Mouse (Mus musculus) heart, postnatal 0 days (tissue): ENCODE data around the gene Gm4871. TPM values are rescaled to one million over a fixed set of nuclear protein-coding genes. Genes with fewer than 3 reads are reported as not detected.

Source experiments
- ATAC-seq: fragments of 200-750 bp; cut with Nextera tagmentation; 2 replicates; pipeline ENCODE4 v1.8.0; 2017; ENCODE audit warnings: low read depth, moderate number of reproducible peaks, moderate library complexity; ENCODE audit not compliant: insufficient read depth
- DNase-seq: peaks from one replicate; pipeline ENCODE4 v3.0.0-alpha.2; 2016; ENCODE audit warnings: low spot score
- H3K27ac ChIP-seq: fragments of 300-500 bp; sonication (generic); 2 replicates; pipeline ENCODE4 v1.5.1; 2014; ENCODE audit warnings: low read depth, mild to moderate bottlenecking
- H3K27me3 ChIP-seq: fragments of 300-500 bp; sonication (generic); 2 replicates; pipeline ENCODE4 v1.6.1; 2014; ENCODE audit warnings: low read length, mixed read lengths; ENCODE audit not compliant: control insufficient read depth, insufficient read depth
- H3K36me3 ChIP-seq: fragments of 300-500 bp; sonication (generic); replicated peaks from 2 replicates; pipeline ENCODE4 v1.6.1; 2014; ENCODE audit warnings: low read length, mixed read lengths; ENCODE audit not compliant: control insufficient read depth, insufficient read depth
- H3K4me1 ChIP-seq: fragments of 300-500 bp; sonication (generic); 2 replicates; pipeline ENCODE4 v1.6.1; 2014; ENCODE audit warnings: antibody characterized with exemption; ENCODE audit not compliant: control insufficient read depth, insufficient read depth
- H3K4me2 ChIP-seq: fragments of 300-500 bp; sonication (generic); 2 replicates; pipeline ENCODE4 v1.6.1; 2014; ENCODE audit warnings: low read depth, mild to moderate bottlenecking, low read length, moderate library complexity
- H3K4me3 ChIP-seq: fragments of 300-500 bp; sonication (generic); 2 replicates; pipeline ENCODE4 v1.5.1; 2014; ENCODE audit warnings: low read depth, low read length
- H3K9ac ChIP-seq: fragments of 300-500 bp; sonication (generic); replicated peaks from 2 replicates; pipeline ENCODE4 v1.6.1; 2014; ENCODE audit warnings: low read depth, low read length, mixed read lengths
- H3K9me3 ChIP-seq: fragments of 300-500 bp; sonication (generic); replicated peaks from 2 replicates; pipeline ENCODE4 v1.6.1; 2016; ENCODE audit warnings: low read length; ENCODE audit not compliant: control insufficient read depth
- CTCF ChIP-seq: IDR thresholded peaks from 2 replicates; pipeline ENCODE4 v1.5.1; 2016; ENCODE audit warnings: antibody characterized with exemption, control low read depth, low read depth
- EP300 ChIP-seq: IDR thresholded peaks from 2 replicates; pipeline ENCODE4 v1.6.1; 2016; ENCODE audit warnings: antibody characterized with exemption, low read depth
- WGBS: fragments of 180-500 bp; shearing (Covaris S2); extraction: QIAGEN DNeasy Blood & Tissue Kit; methylation state at CpG from one replicate; pipeline ENCODE4 v1.1.7; 2014; 5-methylcytosine and 5-hydroxymethylcytosine counted together
- polyA plus RNA-seq: library from polyadenylated mRNA; unstranded; fragments of >200 nt; fragmentation: Nextera tagmentation; extraction: Ambion mirVana; gene quantifications from 2 replicates; pipeline ENCODE4 v1.2.1, GENCODE M21; 2015
- total RNA-seq: library from RNA; depleted of rRNA; stranded (reverse); fragments of >200 nt; gene quantifications from 2 replicates; pipeline ENCODE4 v1.2.3, GENCODE M21; 2014; ENCODE audit warnings: low replicate concordance; rRNA removed

The Gm4871 gene
- total and polyA plus RNA-seq, 2 experiments from 2014 or later: not detected

DNA sequence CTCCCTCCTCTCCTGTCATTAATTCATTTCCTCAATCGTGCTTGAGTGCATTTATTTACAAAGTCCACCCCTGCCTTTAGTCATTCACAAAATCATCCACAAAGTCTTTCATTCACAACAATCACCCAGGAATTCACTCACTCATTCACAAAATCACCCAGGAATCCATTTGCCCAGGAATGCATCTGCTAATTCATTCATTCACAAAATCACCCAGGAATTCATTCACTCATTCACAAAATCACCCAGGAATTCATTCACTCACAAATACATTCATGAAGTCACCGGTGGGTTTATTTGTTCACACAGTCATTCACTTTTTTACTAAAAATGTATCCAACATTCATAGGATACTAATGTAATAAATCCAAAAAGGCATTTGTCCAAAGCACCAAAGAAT is 42.5 kb downstream of the Gm4871 start:
- WGBS: 71% methylated on average over 2 of the region's 2 CpGs
- DNase-seq (no peak), ATAC-seq (no peak)
- no peaks in the 10 kb centered on the region for H3K36me3 ChIP-seq
- TF ChIP-seq CTCF (no peak), EP300 (no peak)
- H3K27ac ChIP-seq: no peak overlapping the region
- H3K4me1 ChIP-seq: no peaks in the 10 kb centered on the region
- H3K4me3 ChIP-seq: no peak overlapping the region
- H3K9me3 ChIP-seq: no peaks in the 10 kb centered on the region
- H3K9ac ChIP-seq: no peak overlapping the region
- H3K4me2 ChIP-seq: no peak overlapping the region
- H3K27me3 ChIP-seq: no peaks in the 10 kb centered on the region

- H3K27ac ChIP-seq: no peak overlapping the region
- no peak overlapping the region for H3K9ac ChIP-seq
- 82% methylated on average over 4 of the region's 4 CpGs for WGBS
- ATAC-seq (peak; percentile 26; the same call in 1 of the 2 replicates), DNase-seq (no peak)
- H3K27me3 ChIP-seq: no peaks in the 10 kb centered on the region
- H3K9me3 ChIP-seq: 0 out of 2 replicates have a peak, but pooled peaks cover 4% of the 10 kb centered on the region
- no peak overlapping the region for H3K4me2 ChIP-seq
- no peaks in the 10 kb centered on the region for H3K36me3 ChIP-seq
- H3K4me3 ChIP-seq: no peak overlapping the region
- TF ChIP-seq CTCF (no peak), EP300 (no peak)
- H3K4me1 ChIP-seq: no peaks in the 10 kb centered on the region
Measured at GRCm38 (mm10) chr5:144989061-144989405, 43.5 kb downstream of the Gm4871 start.

DNA sequence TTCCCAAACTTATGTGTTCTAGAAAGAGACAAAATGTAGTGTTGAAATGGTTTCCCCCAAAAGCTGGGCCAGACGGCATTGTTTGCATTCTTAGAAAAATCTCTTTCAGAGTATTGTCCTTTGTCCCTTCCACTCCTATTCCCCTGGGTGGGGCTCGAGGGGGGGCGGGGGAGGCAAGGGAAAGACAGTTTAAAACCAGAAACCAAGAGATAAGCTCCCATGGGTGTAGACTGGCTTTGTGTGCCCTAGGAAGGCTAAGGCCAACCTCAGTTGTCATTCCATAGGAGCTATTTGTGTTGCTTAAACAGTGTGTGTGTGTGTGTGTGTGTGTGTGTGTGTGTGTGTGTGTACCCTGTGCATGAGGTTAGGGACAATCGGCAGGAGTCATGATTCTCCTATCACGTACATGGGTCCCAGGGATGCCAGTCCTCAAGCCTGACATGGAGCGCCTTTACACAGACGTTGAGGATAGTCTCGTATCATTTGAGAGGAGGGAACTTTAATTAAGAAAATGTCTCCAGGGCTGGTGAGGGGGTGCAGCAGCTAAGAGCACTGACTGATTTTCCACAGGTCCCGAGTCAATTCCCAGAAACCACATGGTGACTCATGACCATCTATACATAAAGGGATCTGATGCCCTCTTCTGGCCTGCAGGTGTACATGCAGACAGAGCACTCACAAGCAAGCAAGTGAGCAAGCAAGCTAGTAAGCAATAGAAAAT is 44.1 kb downstream of the Gm4871 start:
- H3K27ac ChIP-seq: no peak overlapping the region
- H3K36me3 ChIP-seq: no peaks in the 10 kb centered on the region
- WGBS: 40% methylated on average over 9 of the region's 9 CpGs
- H3K27me3 ChIP-seq: no peaks in the 10 kb centered on the region
- H3K9ac ChIP-seq: no peak overlapping the region
- peak; percentile 75 for DNase-seq
- H3K4me1 ChIP-seq: no peaks in the 10 kb centered on the region
- ATAC-seq: peak; percentile 70
- 0 out of 2 replicates have a peak, but pooled peaks have one; percentile 30 for TF ChIP-seq EP300
- TF ChIP-seq CTCF: peak; percentile 91
- H3K9me3 ChIP-seq: 0 out of 2 replicates have a peak, but pooled peaks cover 4% of the 10 kb centered on the region
- H3K4me2 ChIP-seq: no peak overlapping the region
- no peak overlapping the region for H3K4me3 ChIP-seq

DNA sequence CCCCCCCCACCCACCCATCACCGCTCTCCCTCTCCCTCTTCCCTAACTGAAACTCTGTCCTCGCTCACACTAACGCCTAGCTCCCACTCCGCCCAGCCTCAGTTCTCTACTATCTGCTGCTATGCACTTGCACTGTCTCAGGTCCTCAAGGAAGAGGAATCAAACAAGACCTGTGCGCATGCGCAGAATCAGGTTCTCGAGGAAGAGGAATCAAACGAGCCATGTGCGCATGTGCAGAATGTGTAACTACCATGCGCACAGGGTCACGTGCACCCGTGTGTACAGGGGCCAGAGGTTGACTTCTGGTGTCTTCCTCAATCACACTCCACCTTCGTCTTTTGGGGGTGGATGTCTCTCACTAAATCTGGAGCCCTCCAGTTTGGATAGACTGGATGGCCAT is 45.0 kb downstream of the Gm4871 start:
- no peaks in the 10 kb centered on the region for H3K27me3 ChIP-seq
- peaks cover 4% of the 10 kb centered on the region; the same call in 1 of the 2 replicates for H3K9me3 ChIP-seq
- no peak overlapping the region for H3K27ac ChIP-seq
- no peaks in the 10 kb centered on the region for H3K36me3 ChIP-seq
- no peak overlapping the region for H3K4me3 ChIP-seq
- H3K9ac ChIP-seq: no peak overlapping the region
- no peak overlapping the region for H3K4me2 ChIP-seq
- TF ChIP-seq CTCF (no peak), EP300 (no peak)
- ATAC-seq (no peak), DNase-seq (no peak)
- no peaks in the 10 kb centered on the region for H3K4me1 ChIP-seq
- WGBS: 88% methylated on average over 13 of the region's 13 CpGs

DNA sequence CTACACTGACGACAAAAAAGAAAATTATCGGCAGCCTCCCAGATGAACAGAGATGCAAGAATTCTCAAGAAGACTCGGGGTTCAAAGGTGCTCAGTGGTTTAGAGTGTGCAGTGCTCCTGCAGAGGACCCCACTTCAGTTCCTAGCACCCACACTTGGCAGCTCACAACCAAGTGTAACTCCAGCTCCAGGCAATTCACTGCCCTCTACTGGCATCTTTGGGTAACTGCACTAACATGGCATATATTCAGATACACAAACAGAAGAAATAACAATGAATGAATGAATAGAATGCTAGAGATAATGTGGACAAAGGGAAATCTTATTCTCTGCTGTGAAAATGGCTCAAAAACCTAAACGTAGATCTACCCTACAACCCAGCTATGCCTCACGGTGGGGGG is 47.7 kb downstream of the Gm4871 start:
- 93% methylated on average over 5 of the region's 5 CpGs for WGBS
- H3K4me1 ChIP-seq: no peaks in the 10 kb centered on the region
- H3K4me2 ChIP-seq: no peak overlapping the region
- no peak for DNase-seq
- H3K4me3 ChIP-seq: no peak overlapping the region
- H3K27me3 ChIP-seq: no peaks in the 10 kb centered on the region
- peaks cover 4% of the 10 kb centered on the region; the same call in 1 of the 2 replicates for H3K9me3 ChIP-seq
- no peak overlapping the region for H3K27ac ChIP-seq
- no peak for ATAC-seq
- TF ChIP-seq EP300 (no peak), CTCF (peak; percentile 15; the same call in 1 of the 2 replicates)
- no peak overlapping the region for H3K9ac ChIP-seq
- no peaks in the 10 kb centered on the region for H3K36me3 ChIP-seq

- Histone ChIP-seq H3K27ac (no peak overlapping the region), H3K27me3 (no peaks in the 10 kb centered on the region), H3K36me3 (no peaks in the 10 kb centered on the region), H3K4me1 (0 out of 2 replicates have a peak, but pooled peaks cover 8% of the 10 kb centered on the region), H3K9ac (no peak overlapping the region), H3K9me3 (peaks cover 4% of the 10 kb centered on the region; the same call in 1 of the 2 replicates), H3K4me3 (no peak overlapping the region), H3K4me2 (no peak overlapping the region)
- TF ChIP-seq EP300 (no peak), CTCF (0 out of 2 replicates have a peak, but pooled peaks have one; percentile 10)
- WGBS: 89% methylated on average over 3 of the region's 3 CpGs
- ATAC-seq (no peak), DNase-seq (no peak)
Measured at GRCm38 (mm10) chr5:144983227-144983626, 49.3 kb downstream of the Gm4871 start.

Other genes with a start within 250 kb of the Gm4871 start
- gene Smurf1, start 66.9 kb downstream of the Gm4871 start, total RNA-seq: 21.3 and 29.9 TPM in 2 replicates
- 7.0 and 9.1 TPM in 2 replicates for gene Smurf1, start 66.9 kb downstream of the Gm4871 start, polyA plus RNA-seq
- gene 1700018F24Rik, start 10.2 kb upstream of the Gm4871 start, total RNA-seq: not detected in 2 replicates
- gene 1700018F24Rik, start 10.2 kb upstream of the Gm4871 start, polyA plus RNA-seq: not detected in 2 replicates
- 64.7 and 73.5 TPM in 2 replicates for gene Arpc1a, start 51.1 kb upstream of the Gm4871 start, total RNA-seq
- 82.0 and 83.5 TPM in 2 replicates for gene Arpc1a, start 51.1 kb upstream of the Gm4871 start, polyA plus RNA-seq
- not detected in 2 replicates for gene Kpna7, start 51.3 kb upstream of the Gm4871 start, total RNA-seq
- gene Kpna7, start 51.3 kb upstream of the Gm4871 start, polyA plus RNA-seq: not detected in 2 replicates
- 105 and 267 TPM in 2 replicates for gene Arpc1b, start 81.5 kb upstream of the Gm4871 start, total RNA-seq
- gene Arpc1b, start 81.5 kb upstream of the Gm4871 start, polyA plus RNA-seq: 179 and 181 TPM in 2 replicates
- 8.6 and 15.9 TPM in 2 replicates for gene Pdap1, start 107.5 kb upstream of the Gm4871 start, total RNA-seq
- 58.0 and 58.1 TPM in 2 replicates for gene Pdap1, start 107.5 kb upstream of the Gm4871 start, polyA plus RNA-seq
- gene Bud31, start 107.6 kb upstream of the Gm4871 start, total RNA-seq: 61.2 and 91.1 TPM in 2 replicates
- 119 and 121 TPM in 2 replicates for gene Bud31, start 107.6 kb upstream of the Gm4871 start, polyA plus RNA-seq
- 13.5 and 28.1 TPM in 2 replicates for gene Ptcd1, start 134.4 kb upstream of the Gm4871 start, total RNA-seq
- 15.5 and 15.7 TPM in 2 replicates for gene Ptcd1, start 134.4 kb upstream of the Gm4871 start, polyA plus RNA-seq
- 20.0 and 21.5 TPM in 2 replicates for gene Cpsf4, start 134.5 kb upstream of the Gm4871 start, total RNA-seq
- gene Cpsf4, start 134.5 kb upstream of the Gm4871 start, polyA plus RNA-seq: 14.5 and 14.9 TPM in 2 replicates
- 517 and 525 TPM in 2 replicates for gene Atp5j2, start 159.3 kb upstream of the Gm4871 start, total RNA-seq
- 1,976 and 2,009 TPM in 2 replicates for gene Atp5j2, start 159.3 kb upstream of the Gm4871 start, polyA plus RNA-seq
- 9.8 and 13.8 TPM in 2 replicates for gene Zkscan14, start 169.1 kb upstream of the Gm4871 start, total RNA-seq
- 6.3 and 7.9 TPM in 2 replicates for gene Zkscan14, start 169.1 kb upstream of the Gm4871 start, polyA plus RNA-seq
- gene Zkscan5, start 171.8 kb upstream of the Gm4871 start, total RNA-seq: 17.0 and 19.2 TPM in 2 replicates
- 7.8 and 8.6 TPM in 2 replicates for gene Zkscan5, start 171.8 kb upstream of the Gm4871 start, polyA plus RNA-seq
- 31.4 and 51.2 TPM in 2 replicates for gene Zfp655, start 199.0 kb upstream of the Gm4871 start, total RNA-seq
- 29.2 and 33.4 TPM in 2 replicates for gene Zfp655, start 199.0 kb upstream of the Gm4871 start, polyA plus RNA-seq
- gene Zscan25, start 247.7 kb upstream of the Gm4871 start, total RNA-seq: 9.9 and 17.1 TPM in 2 replicates
- gene Zscan25, start 247.7 kb upstream of the Gm4871 start, polyA plus RNA-seq: 0.19 and 0.27 TPM in 2 replicates